Mouse (Mus musculus) layer of hippocampus, postnatal 10 days (tissue): ENCODE measurements around the gene Nfkbib. TPM values are rescaled to one million over a fixed set of nuclear protein-coding genes. Genes with fewer than 3 reads are reported as not detected.

Experiments
- DNase-seq, 2 experiments: peaks; one replicate each; pipeline ENCODE4 v3.0.0; 2021; ENCODE audit warnings: low spot score in 2 of 2
- long read RNA-seq: library from polyadenylated mRNA; stranded (forward); transcript quantifications from one replicate; pipeline ENCODE4 v2.0.0, GENCODE M21; 2023
- total RNA-seq, 2 experiments: library from RNA; stranded (reverse); gene quantifications; 2 replicates each; pipeline ENCODE4 v1.2.3; 2021

Nfkbib gene
- total RNA-seq: 10 to 100 TPM; 32.2 to 35.8 TPM
- long read RNA-seq, transcript Nfkbib-202 (6 exons, 1,243 nt): major isoform, 54 of 66 reads
- long read RNA-seq, partial matches to known transcripts: 11 of 66 reads
- long read RNA-seq, other reads (novel, unspliced or antisense): 1 of 66 reads

DNA sequence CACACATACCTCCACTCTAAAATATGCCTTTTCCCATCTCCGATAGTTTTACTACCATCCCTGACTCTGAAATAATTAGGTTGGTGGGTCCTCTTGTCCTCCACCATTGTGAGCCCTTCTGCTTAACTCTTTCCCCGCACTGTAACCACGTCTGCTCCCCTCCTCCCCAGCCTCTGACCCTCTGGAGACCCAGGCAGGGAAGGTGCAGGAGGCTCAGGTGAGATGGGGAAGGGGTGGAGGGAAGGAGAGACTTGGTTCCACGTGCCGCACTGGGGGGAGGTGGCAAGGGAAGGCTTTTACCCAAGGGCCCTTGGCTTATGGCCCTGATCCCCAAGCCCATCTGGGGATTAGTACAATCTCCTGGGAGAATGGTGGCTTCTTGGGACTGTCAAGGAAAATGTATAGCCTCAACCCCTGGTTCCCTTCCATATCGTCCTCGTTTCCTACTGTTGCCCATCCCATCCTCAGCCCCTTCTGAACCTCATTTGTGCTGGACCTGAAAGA lies at the start of gene Nfkbib:
TSS of gene Nfkbib (minus strand) at position 51 of the 504 bp plus-strand sequence.
- DNase-seq: no peak

DNA sequence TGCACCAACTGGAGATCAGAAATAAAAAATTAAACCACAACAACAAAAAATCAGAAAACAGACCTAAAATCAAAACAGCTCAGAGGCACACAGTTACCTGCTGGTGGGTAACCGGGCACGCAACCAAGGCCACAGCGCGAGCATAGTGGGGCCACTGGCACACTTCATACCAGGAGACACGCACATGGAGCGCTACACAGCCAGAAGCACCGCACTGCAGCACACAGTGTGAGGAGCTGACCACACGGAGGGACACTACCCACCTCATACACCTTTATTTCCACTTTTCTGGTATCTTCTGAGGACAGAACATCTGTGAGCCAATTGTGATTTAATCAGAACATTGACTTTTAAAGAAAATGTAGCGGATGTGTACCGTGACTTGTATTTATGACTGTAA lies 49.6 kb upstream of the Nfkbib start:
- DNase-seq: peak in 1 of 2 experiments; percentile 21

DNA sequence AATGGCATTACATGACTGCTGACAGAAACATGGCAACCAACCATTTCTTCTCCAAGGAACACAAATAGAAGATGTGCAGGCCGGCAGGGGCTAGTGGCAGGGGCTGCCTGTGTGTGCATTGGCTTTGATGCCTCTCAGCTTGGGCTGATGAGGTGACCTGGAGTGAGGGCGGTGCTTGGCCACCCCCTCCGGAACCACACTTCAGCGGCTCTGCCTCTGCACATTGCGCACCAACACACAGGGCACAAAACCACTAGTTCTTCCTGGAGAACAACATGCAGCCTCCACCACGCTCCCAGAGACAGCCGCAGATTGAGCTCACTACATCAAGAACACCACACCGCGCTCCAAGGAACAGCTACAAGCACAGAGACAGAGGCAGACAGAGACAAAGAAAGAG lies 48.9 kb upstream of the Nfkbib start:
- peak in 1 of 2 experiments; percentile 12 for DNase-seq

DNA sequence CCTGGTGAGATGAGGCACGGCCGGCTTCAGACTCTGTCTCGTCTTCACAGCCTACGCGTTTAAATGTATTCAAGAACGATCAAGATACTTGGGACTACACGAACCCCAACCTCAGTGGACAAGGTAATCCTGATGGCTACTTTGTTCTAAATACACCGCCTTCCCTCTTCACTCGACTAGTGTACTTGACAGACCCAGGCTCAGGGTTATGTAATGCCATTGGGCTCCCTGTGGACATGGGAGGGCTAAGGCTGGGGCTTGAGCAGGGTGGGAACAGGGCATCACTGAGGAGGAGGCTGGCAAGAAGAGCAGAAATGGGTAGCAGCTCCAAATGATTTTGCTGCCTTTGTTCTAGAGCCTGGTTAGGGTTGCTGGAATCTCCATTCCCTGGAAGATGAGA lies 47.9 kb upstream of the Nfkbib start:
- DNase-seq: no peak

- no peak for DNase-seq
Measured at GRCm38 (mm10) chr7:28814306-28815034, 47.2 kb upstream of the Nfkbib start.

- DNase-seq: no peak
Measured at GRCm38 (mm10) chr7:28812949-28813348, 45.6 kb upstream of the Nfkbib start.

DNA sequence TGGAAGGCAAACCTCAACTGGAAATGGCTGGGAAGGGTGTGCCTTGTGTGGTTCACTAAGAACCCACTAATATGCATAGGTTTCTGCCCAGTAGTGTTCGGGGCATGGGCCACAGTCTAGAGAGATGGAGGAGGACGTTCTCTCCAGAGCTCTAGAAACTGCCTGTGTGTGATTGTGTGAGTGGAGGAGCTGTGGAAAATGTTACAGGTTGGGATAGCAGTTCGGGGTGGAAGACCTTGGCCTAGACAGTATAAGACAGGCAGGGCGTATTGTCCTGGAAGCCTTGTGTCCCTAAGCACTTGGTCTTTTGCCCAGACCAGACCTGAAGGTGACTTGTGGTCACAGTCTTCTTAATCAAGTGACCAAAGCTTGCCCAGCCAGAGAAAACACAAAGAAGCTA lies 45.1 kb upstream of the Nfkbib start:
- DNase-seq: peak in 1 of 2 experiments; percentile 13

DNA sequence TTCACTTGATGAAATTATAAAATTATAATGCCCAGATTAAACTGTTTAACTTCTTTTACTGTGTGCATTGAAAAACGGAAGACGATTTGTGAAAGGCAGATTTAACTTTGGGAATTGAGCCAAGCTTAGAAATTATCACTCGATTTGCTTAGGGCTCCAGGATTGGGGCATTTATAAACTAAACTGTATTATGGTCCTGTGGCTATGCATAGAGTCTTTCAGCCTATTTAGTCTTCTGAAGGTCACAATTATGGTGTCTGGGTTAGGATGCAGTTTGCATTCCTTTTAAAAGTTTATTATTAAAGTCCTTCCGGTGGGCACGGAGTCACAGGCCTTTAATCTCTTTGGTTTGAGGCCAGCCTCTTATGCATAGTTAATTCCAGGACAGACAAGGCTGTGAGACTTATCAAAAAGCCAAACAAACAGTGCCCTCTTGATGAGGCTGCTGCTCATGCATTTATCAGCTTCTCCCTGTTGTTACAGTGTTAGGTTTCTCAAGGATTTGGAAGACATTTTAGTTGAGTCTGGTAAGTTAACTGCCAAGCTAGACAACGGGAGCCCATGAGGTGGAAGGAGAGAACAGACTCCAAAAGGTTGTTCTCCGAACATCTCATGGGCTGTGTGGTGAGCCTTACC lies 44.4 kb upstream of the Nfkbib start:
- no peak for DNase-seq

- DNase-seq: peak; percentile 93 to 95
Measured at GRCm38 (mm10) chr7:28811228-28811627, 43.9 kb upstream of the Nfkbib start.

- peak; percentile 99 for DNase-seq
Measured at GRCm38 (mm10) chr7:28810107-28811066, 43.1 kb upstream of the Nfkbib start.

DNA sequence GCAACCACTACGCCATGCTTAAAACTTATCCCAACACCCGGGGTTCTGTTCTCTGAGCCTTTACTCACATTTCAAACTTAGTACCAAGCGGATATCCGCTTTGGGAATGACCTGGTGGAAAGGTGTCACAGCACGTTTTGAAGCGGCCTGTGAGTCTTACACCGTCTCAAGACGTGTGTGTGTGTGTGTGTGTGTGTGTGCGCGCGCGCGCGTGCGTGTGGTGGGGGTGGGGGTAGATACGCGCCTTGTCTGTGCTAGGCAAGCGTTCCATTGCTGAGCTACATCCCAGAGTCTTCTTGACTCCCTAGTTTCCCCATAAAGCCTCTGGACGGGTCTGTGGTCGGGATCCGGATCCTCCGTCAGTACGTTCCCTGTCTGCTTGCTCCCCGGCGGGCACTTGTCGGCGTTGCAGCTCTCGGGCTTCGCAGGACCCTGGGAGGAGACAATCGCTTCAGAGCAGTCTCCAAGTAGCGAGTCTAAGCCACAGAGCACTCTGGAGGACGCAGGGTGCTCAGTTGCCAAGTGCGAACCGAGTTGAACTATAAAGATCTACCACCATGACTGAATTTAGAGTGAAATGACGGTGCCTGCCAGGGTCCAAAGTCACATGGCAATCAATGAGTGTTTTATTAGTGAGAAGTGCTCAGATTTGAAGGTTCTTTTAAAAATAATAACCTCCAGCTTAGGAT lies 42.2 kb upstream of the Nfkbib start:
- peak; percentile 63 to 67 for DNase-seq

DNA sequence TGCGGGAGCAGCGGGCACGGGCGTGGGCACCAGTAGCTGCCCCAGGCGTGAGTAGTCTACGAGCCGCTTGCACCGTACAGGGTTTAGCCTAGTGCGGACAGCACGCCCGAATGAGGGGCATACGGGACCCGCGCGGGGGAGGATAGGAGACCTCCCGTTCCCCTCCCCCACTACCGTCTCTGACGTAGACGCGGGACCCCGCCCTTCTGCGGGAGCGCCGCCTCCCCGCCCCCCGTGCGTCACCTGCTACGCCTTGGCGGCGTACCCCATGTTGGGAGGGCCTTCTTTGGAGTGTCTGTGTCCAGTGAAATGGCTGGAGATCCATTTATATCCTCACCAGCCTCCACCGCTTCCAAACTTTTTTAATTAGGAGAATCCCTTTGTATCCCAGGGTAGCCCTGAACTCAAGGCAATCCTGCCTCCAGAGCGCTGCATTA lies 41.7 kb upstream of the Nfkbib start:
- peak; percentile 94 to 97 for DNase-seq

GRCm38 (mm10) chr7:28808221-28808941 lies 41.1 kb upstream of the Nfkbib start, which contains the start of gene Hnrnpl:
Gene Hnrnpl (plus strand): TSS chr7:28808541.
- no peak for DNase-seq

DNA sequence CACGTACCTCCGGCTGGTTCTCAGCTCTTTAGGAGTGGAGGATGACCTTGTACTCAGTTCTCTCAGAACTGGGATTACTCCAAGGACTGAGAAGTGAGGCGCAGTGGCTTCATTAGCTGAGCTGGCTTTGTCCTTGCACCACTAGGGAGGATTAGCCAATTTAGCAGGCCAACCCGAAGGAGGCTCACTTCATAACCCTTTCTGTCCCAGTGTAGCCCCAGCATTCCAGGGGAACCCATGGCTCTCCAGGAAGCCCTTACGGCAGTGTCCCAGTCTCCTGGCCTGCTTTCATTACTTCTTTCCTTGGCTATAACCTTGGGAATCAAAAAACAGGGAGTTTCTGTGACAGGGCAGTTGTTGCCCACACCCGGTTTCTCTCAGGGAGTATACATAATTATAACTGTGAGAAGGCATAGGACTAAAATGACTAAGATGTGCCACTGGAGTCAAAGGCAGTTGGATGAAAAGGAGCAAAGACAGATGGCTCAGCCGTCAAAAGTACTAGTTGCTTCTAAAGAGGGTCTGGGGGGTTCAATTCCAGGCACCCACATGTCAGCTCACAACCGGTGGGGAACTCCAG lies 40.4 kb upstream of the Nfkbib start:
- no peak for DNase-seq

GRCm38 (mm10) chr7:28806869-28807268 lies 39.6 kb upstream of the Nfkbib start:
- DNase-seq: no peak

DNA sequence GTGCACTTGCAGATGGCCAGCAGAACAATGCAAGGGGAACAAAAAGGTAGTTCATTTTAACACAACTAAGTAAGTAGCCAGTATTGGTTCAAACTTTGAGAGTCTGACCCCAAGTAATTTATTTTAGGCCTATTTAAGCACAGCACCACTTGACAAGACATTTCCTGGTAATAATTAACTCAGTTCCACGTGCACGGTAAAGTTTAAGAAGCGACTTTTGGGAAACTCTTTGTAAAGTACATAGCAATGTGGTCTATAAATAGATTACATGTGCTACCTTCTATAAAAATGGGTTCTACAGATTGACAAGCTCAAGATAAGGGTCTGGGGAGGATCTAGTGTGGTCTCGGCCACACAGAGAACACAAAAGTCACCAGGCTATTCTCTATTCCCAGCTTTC lies 36.4 kb upstream of the Nfkbib start:
- DNase-seq: no peak

GRCm38 (mm10) chr7:28802846-28803588 lies 35.7 kb upstream of the Nfkbib start:
- no peak for DNase-seq

DNA sequence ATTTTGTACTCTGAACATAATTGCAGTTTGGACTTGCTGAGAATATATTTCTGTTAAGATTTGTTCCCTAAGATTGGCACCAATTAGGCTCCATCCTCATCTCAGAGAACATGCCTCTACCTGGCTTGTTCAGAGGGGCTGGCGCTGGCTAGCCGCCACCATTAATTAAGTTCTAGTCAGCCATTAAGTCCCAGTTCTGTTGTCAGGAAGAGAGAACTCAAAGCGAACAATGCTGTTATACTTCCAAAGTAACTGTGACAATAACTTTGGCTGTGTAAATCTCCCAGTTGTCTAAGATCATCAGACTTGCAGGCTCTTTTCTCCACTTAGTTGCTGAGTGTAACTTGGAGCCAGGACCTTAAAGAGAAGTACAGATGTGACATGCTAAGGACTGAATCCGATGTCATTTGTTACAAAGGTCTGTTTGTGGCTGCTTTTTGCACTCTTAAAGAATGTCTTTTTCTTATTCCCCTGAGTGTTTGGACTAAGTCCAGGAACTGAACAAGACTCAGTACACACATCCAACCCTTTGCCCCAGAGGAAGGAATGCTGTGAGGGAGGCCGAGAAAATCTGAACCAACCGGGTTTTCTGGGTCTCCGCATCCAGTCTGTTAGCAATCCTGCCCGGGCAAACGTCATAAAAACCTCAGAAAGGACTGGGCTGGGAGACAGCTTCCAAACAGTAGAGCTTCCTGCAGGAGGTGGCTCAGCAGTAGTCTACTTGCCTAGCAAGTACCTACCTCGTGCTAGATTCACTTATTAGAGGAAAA lies 34.8 kb upstream of the Nfkbib start:
- no peak for DNase-seq
